Mouse (Mus musculus) kidney, embryonic 16.5 days (tissue): Measurements from ENCODE around the gene U2af2. TPM values are rescaled to one million over a fixed set of nuclear protein-coding genes. Genes with fewer than 3 reads are reported as not detected.
"Not testable (repeated sequence)": the region's sequence is repeated elsewhere in the genome, so short reads cannot be mapped to it uniquely, and the experiment has no call there.

Experiments used
- ATAC-seq: fragments of 200-750 bp; cut with Nextera tagmentation; 2 replicates; pipeline ENCODE4 v1.8.0; 2017; ENCODE audit warnings: moderate TSS enrichment; ENCODE audit not compliant: low FRiP score, low TSS enrichment
- H3K27ac ChIP-seq: fragments of 300-500 bp; sonication (generic); 2 replicates; pipeline ENCODE4 v1.5.1; 2014; ENCODE audit warnings: low read length
- H3K27me3 ChIP-seq: fragments of 300-500 bp; sonication (generic); 2 replicates; pipeline ENCODE4 v1.6.1; 2014; ENCODE audit warnings: low read length, control low read depth, mixed read lengths; ENCODE audit not compliant: insufficient read depth
- H3K36me3 ChIP-seq: fragments of 300-500 bp; sonication (generic); 2 replicates; pipeline ENCODE4 v1.6.1; 2014; ENCODE audit warnings: low read length, control low read depth, mixed read lengths; ENCODE audit not compliant: insufficient read depth
- H3K4me1 ChIP-seq: fragments of 300-500 bp; sonication (generic); 2 replicates; pipeline ENCODE4 v1.6.1; 2014; ENCODE audit warnings: low read length, control low read depth, mixed read lengths; ENCODE audit not compliant: insufficient read depth
- H3K4me2 ChIP-seq: fragments of 300-500 bp; sonication (generic); replicated peaks from 2 replicates; pipeline ENCODE4 v1.6.1; 2014; ENCODE audit warnings: low read depth, low read length
- H3K4me3 ChIP-seq: fragments of 300-500 bp; sonication (generic); 2 replicates; pipeline ENCODE4 v1.5.1; 2014; ENCODE audit warnings: mild to moderate bottlenecking, low read length
- H3K9ac ChIP-seq: fragments of 300-500 bp; sonication (generic); replicated peaks from 2 replicates; pipeline ENCODE4 v1.6.1; 2014; ENCODE audit warnings: low read length
- H3K9me3 ChIP-seq: fragments of 300-500 bp; sonication (generic); 2 replicates; pipeline ENCODE4 v1.6.1; 2016; ENCODE audit warnings: low read length, control low read depth
- WGBS: fragments of 180-500 bp; shearing (Covaris S2); extraction: QIAGEN DNeasy Blood & Tissue Kit; methylation state at CpG from one replicate; pipeline ENCODE4 v1.1.7; 2014; 5-methylcytosine and 5-hydroxymethylcytosine counted together
- polyA plus RNA-seq: library from polyadenylated mRNA; unstranded; fragments of >200 nt; fragmentation: Nextera tagmentation; extraction: Ambion mirVana; gene quantifications from 2 replicates; pipeline ENCODE4 v1.2.1, GENCODE M21; 2015

U2af2 gene
- polyA plus RNA-seq, 1 experiment from 2014 or later: 139 TPM

- H3K9ac ChIP-seq: peak overlapping the region; percentile 98
- peak overlapping the region; percentile 79 for H3K4me3 ChIP-seq
- H3K4me2 ChIP-seq: peak overlapping the region; percentile 96
- peak; percentile 88 for ATAC-seq
- peaks cover under 1% of the 10 kb centered on the region; the same call in 1 of the 2 replicates for H3K36me3 ChIP-seq
- peaks cover 13% of the 10 kb centered on the region for H3K27me3 ChIP-seq
- no peaks in the 10 kb centered on the region for H3K9me3 ChIP-seq
- peaks cover 43% of the 10 kb centered on the region for H3K4me1 ChIP-seq
- peak overlapping the region; percentile 100 for H3K27ac ChIP-seq
- WGBS: under 1% methylated on average over 60 of the region's 60 CpGs
These were observed 784 bp upstream of the U2af2 start for GRCm38 (mm10) chr7:5060944-5061773.

- H3K27me3 ChIP-seq: peaks cover 4% of the 10 kb centered on the region; the same call in 1 of the 2 replicates
- peak overlapping the region; percentile 79 for H3K4me3 ChIP-seq
- H3K9me3 ChIP-seq: no peaks in the 10 kb centered on the region
- peak overlapping the region; percentile 96 for H3K4me2 ChIP-seq
- peak; percentile 32; the same call in 1 of the 2 replicates for ATAC-seq
- H3K36me3 ChIP-seq: peaks cover 13% of the 10 kb centered on the region; the same call in 1 of the 2 replicates
- peak overlapping the region; percentile 95 for H3K27ac ChIP-seq
- WGBS: under 1% methylated on average over 51 of the region's 51 CpGs
- H3K4me1 ChIP-seq: peaks cover 35% of the 10 kb centered on the region
- H3K9ac ChIP-seq: peak overlapping the region; percentile 98
These were observed 538 bp downstream of the U2af2 start for GRCm38 (mm10) chr7:5062360-5063001.

GRCm38 (mm10) chr7:5064886-5065285 is 2.9 kb downstream of the U2af2 start:
- 93% methylated on average over 6 of the region's 6 CpGs for WGBS
- H3K4me1 ChIP-seq: peaks cover 27% of the 10 kb centered on the region
- no peak overlapping the region for H3K27ac ChIP-seq
- no peak overlapping the region for H3K4me2 ChIP-seq
- no peaks in the 10 kb centered on the region for H3K9me3 ChIP-seq
- no peak for ATAC-seq
- H3K36me3 ChIP-seq: peaks cover 34% of the 10 kb centered on the region
- H3K27me3 ChIP-seq: no peaks in the 10 kb centered on the region
- H3K9ac ChIP-seq: no peak overlapping the region
- no peak overlapping the region for H3K4me3 ChIP-seq

GRCm38 (mm10) chr7:5073586-5073985 is 11.6 kb downstream of the U2af2 start:
- H3K9me3 ChIP-seq: no peaks in the 10 kb centered on the region
- H3K4me1 ChIP-seq: no peaks in the 10 kb centered on the region
- no peak for ATAC-seq

GRCm38 (mm10) chr7:5074984-5075383 is 13.0 kb downstream of the U2af2 start:
- no peaks in the 10 kb centered on the region for H3K27me3 ChIP-seq
- no peaks in the 10 kb centered on the region for H3K9me3 ChIP-seq
- no peak overlapping the region for H3K27ac ChIP-seq
- peaks cover 82% of the 10 kb centered on the region for H3K36me3 ChIP-seq
- no peak overlapping the region for H3K4me2 ChIP-seq
- no peak overlapping the region for H3K4me3 ChIP-seq
- ATAC-seq: no peak
- WGBS: 88% methylated on average over 5 of the region's 5 CpGs
- H3K4me1 ChIP-seq: no peaks in the 10 kb centered on the region
- no peak overlapping the region for H3K9ac ChIP-seq

More at GRCm38 (mm10) chr7:5073586-5073985, 11.6 kb downstream of the U2af2 start:
- 88% methylated on average over 1 of the region's 1 CpGs for WGBS
- H3K27me3 ChIP-seq: no peaks in the 10 kb centered on the region
- no peak overlapping the region for H3K9ac ChIP-seq
- H3K4me2 ChIP-seq: no peak overlapping the region
- H3K27ac ChIP-seq: no peak overlapping the region
- no peak overlapping the region for H3K4me3 ChIP-seq
- peaks cover 89% of the 10 kb centered on the region for H3K36me3 ChIP-seq

GRCm38 (mm10) chr7:5076931-5077330 is 15.0 kb downstream of the U2af2 start:
- Histone ChIP-seq H3K4me3 (no peak overlapping the region), H3K4me2 (no peak overlapping the region), H3K36me3 (peaks cover 63% of the 10 kb centered on the region), H3K4me1 (peaks cover 9% of the 10 kb centered on the region), H3K9me3 (no peaks in the 10 kb centered on the region), H3K27me3 (no peaks in the 10 kb centered on the region), H3K27ac (no peak overlapping the region), H3K9ac (no peak overlapping the region)
- WGBS: 86% methylated on average over 2 of the region's 2 CpGs
- no peak for ATAC-seq

GRCm38 (mm10) chr7:5079365-5080009 is 17.5 kb downstream of the U2af2 start:
- Histone ChIP-seq H3K4me2 (peak overlapping the region; percentile 87), H3K27ac (peak overlapping the region; percentile 95), H3K9ac (peak overlapping the region; percentile 58), H3K4me3 (peak overlapping the region; percentile 84), H3K36me3 (peaks cover 50% of the 10 kb centered on the region)
- not testable (repeated sequence) for H3K9me3 ChIP-seq, H3K4me1 ChIP-seq, H3K27me3 ChIP-seq
- WGBS: 37% methylated on average over 9 of the region's 13 CpGs
- peak; percentile 43 for ATAC-seq

GRCm38 (mm10) chr7:5080010-5080751 is 18.2 kb downstream of the U2af2 start, which contains the start of gene Epn1:
Epn1 (plus strand) TSS chr7:5080235.
- peaks cover 9% of the 10 kb centered on the region for H3K4me1 ChIP-seq
- H3K4me3 ChIP-seq: peak within 1 kb of the TSS; percentile 84
- H3K9ac ChIP-seq: peak within 1 kb of the TSS; percentile 98
- H3K4me2 ChIP-seq: peak within 1 kb of the TSS; percentile 87
- WGBS: 0% methylated on average over 79 of the region's 81 CpGs
- H3K9me3 ChIP-seq: no peaks in the 10 kb centered on the region
- H3K36me3 ChIP-seq: peaks cover 45% of the 10 kb centered on the region
- peak; percentile 97 for ATAC-seq
- H3K27me3 ChIP-seq: no peaks in the 10 kb centered on the region
- peak within 1 kb of the TSS; percentile 95 for H3K27ac ChIP-seq

GRCm38 (mm10) chr7:5080815-5081214 is 18.9 kb downstream of the U2af2 start:
- peak overlapping the region; percentile 95 for H3K27ac ChIP-seq
- peak overlapping the region; percentile 84 for H3K4me3 ChIP-seq
- peak overlapping the region; percentile 87 for H3K4me2 ChIP-seq
- peaks cover 49% of the 10 kb centered on the region for H3K36me3 ChIP-seq
- H3K9ac ChIP-seq: peak overlapping the region; percentile 98
- ATAC-seq: no peak
- no peaks in the 10 kb centered on the region for H3K9me3 ChIP-seq
- 13% methylated on average over 6 of the region's 6 CpGs for WGBS
- peaks cover 9% of the 10 kb centered on the region for H3K4me1 ChIP-seq
- no peaks in the 10 kb centered on the region for H3K27me3 ChIP-seq
